Mouse (Mus musculus) brain, embryonic 14.5 days (tissue): ENCODE data around the gene Sdccag8.

ENCODE experiments used
- CTCF ChIP-seq: fragments of 200-500 bp; IDR thresholded peaks from 2 replicates; pipeline ENCODE4 v1.5.1; 2012; ENCODE audit warnings: inconsistent platforms, mild to moderate bottlenecking, moderate library complexity, borderline replicate concordance; ENCODE audit not compliant: insufficient read depth, insufficient read length; ENCODE audit errors: extremely low read depth
- POLR2A ChIP-seq: fragments of 200-500 bp; IDR thresholded peaks from 2 replicates; pipeline ENCODE4 v1.6.1; 2012; ENCODE audit warnings: mild to moderate bottlenecking, inconsistent platforms, borderline replicate concordance; ENCODE audit not compliant: poor library complexity, insufficient read depth, insufficient read length, severe bottlenecking; ENCODE audit errors: extremely low read depth

GRCm38 (mm10) chr1:176827365-176827764, 12.9 kb downstream of the Sdccag8 start:
- TF ChIP-seq CTCF, result no peak
- TF ChIP-seq POLR2A, result no peak
